Mouse (Mus musculus) intestine, postnatal 0 days (tissue): ENCODE measurements around the gene Pabpn1. TPM values are rescaled to one million over a fixed set of nuclear protein-coding genes. Genes with fewer than 3 reads are reported as not detected.

Source experiments
- ATAC-seq: fragments of 200-750 bp; cut with Nextera tagmentation; 2 replicates; pipeline ENCODE4 v1.8.0; 2017; ENCODE audit warnings: mild to moderate bottlenecking, moderate TSS enrichment, moderate library complexity
- H3K27ac ChIP-seq: fragments of 300-500 bp; sonication (generic); 2 replicates; pipeline ENCODE4 v1.5.1; 2014; ENCODE audit warnings: mild to moderate bottlenecking, low read depth, low read length, moderate library complexity
- H3K27me3 ChIP-seq: fragments of 300-500 bp; sonication (generic); replicated peaks from 2 replicates; pipeline ENCODE4 v1.6.1; 2014; ENCODE audit warnings: low read length, mixed read lengths; ENCODE audit not compliant: control insufficient read depth, insufficient read depth
- H3K36me3 ChIP-seq: fragments of 300-500 bp; sonication (generic); 2 replicates; pipeline ENCODE4 v1.6.1; 2014; ENCODE audit warnings: mild to moderate bottlenecking, moderate library complexity; ENCODE audit not compliant: control insufficient read depth, insufficient read depth
- H3K4me1 ChIP-seq: fragments of 300-500 bp; sonication (generic); replicated peaks from 2 replicates; pipeline ENCODE4 v1.6.1; 2014; ENCODE audit warnings: antibody characterized with exemption, low read length, mixed read lengths; ENCODE audit not compliant: control insufficient read depth, insufficient read depth
- H3K4me2 ChIP-seq: fragments of 300-500 bp; sonication (generic); replicated peaks from 2 replicates; pipeline ENCODE4 v1.6.1; 2014; ENCODE audit warnings: low read depth, mild to moderate bottlenecking, moderate library complexity
- H3K4me3 ChIP-seq: fragments of 300-500 bp; sonication (generic); 2 replicates; pipeline ENCODE4 v1.5.1; 2014; ENCODE audit warnings: low read depth, low read length
- H3K9ac ChIP-seq: fragments of 300-500 bp; sonication (generic); 2 replicates; pipeline ENCODE4 v1.6.1; 2014; ENCODE audit warnings: mild to moderate bottlenecking, low read depth, low read length
- H3K9me3 ChIP-seq: fragments of 300-500 bp; sonication (generic); 2 replicates; pipeline ENCODE4 v1.6.1; 2016; ENCODE audit warnings: mixed run types; ENCODE audit not compliant: control insufficient read depth
- CTCF ChIP-seq: sonication (generic); IDR thresholded peaks from 2 replicates; pipeline ENCODE4 v1.5.1; 2016; ENCODE audit warnings: low read depth, mild to moderate bottlenecking, control low read depth, antibody characterized with exemption, moderate library complexity
- WGBS: fragments of 180-500 bp; shearing (Covaris S2); extraction: QIAGEN DNeasy Blood & Tissue Kit; methylation state at CpG from one replicate; pipeline ENCODE4 v1.1.7; 2014; 5-methylcytosine and 5-hydroxymethylcytosine counted together
- polyA plus RNA-seq: library from polyadenylated mRNA; unstranded; fragments of >200 nt; fragmentation: Nextera tagmentation; extraction: Ambion mirVana; gene quantifications from 2 replicates; pipeline ENCODE4 v1.2.1, GENCODE M21; 2015

Gene Pabpn1
- polyA plus RNA-seq, 1 experiment from 2014 or later, result 60.9 TPM

- Histone ChIP-seq H3K4me3 (peak overlapping the region; percentile 75), H3K4me2 (peak overlapping the region; percentile 98), H3K27me3 (no peaks in the 10 kb centered on the region; the same call in 1 of the 2 replicates), H3K9me3 (no peaks in the 10 kb centered on the region), H3K9ac (peak overlapping the region; percentile 66), H3K4me1 (no peaks in the 10 kb centered on the region), H3K36me3 (no peaks in the 10 kb centered on the region), H3K27ac (no peak overlapping the region)
- 17% methylated on average over 10 of the region's 10 CpGs for WGBS
- ATAC-seq, result no peak
- TF ChIP-seq CTCF, result no peak
Observed at GRCm38 (mm10) chr14:54913343-54913742, 21.0 kb downstream of the Pabpn1 start.

DNA sequence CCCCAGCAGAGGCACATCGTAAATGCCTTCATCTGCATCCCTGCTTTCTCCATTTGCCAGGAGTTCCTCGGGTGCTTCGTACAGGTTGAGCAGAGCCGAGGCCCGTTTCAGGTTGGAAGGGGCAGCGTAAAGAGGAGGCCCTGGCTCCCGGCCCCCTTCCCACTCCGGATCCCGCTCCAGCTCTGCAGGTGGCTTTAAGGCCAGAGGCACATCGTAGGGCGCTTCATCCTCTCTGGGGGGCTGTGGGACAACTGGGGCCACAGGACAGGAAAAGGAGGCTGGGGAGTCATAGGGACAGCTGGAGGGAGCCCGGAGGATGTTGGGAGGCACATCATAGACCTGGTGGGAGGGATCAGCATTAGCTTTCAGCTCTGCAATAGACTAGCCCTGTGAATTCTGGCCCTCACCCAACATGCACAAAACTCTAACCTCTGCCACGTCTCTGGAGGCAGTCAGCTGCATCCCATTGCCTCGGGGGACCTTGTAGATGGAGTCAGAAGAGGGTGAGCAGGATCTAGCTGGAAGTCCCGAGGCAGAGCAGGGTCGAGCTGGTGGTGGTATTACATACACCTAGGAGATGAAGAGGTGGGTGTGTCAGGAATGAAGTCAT is 27.9 kb downstream of the Pabpn1 start:
- Histone ChIP-seq H3K27me3 (no peaks in the 10 kb centered on the region), H3K4me2 (no peak overlapping the region), H3K4me1 (no peaks in the 10 kb centered on the region), H3K4me3 (no peak overlapping the region), H3K9me3 (no peaks in the 10 kb centered on the region), H3K36me3 (peaks cover 16% of the 10 kb centered on the region; the same call in 1 of the 2 replicates), H3K27ac (no peak overlapping the region), H3K9ac (no peak overlapping the region)
- 88% methylated on average over 16 of the region's 16 CpGs for WGBS
- ATAC-seq, result no peak
- no peak for TF ChIP-seq CTCF

GRCm38 (mm10) chr14:54924641-54925348 is 32.5 kb downstream of the Pabpn1 start:
- Histone ChIP-seq H3K4me2 (peak overlapping the region; percentile 76), H3K27ac (peak overlapping the region; percentile 87), H3K9me3 (no peaks in the 10 kb centered on the region), H3K4me1 (0 out of 2 replicates have a peak, but pooled peaks cover 2% of the 10 kb centered on the region), H3K36me3 (peaks cover 4% of the 10 kb centered on the region; the same call in 1 of the 2 replicates), H3K27me3 (peaks cover 21% of the 10 kb centered on the region), H3K9ac (0 out of 2 replicates have a peak overlapping the region, but pooled peaks have one; percentile 68), H3K4me3 (peak overlapping the region; percentile 51)
- peak; percentile 39 for ATAC-seq
- no peak for TF ChIP-seq CTCF
- 40% methylated on average over 7 of the region's 7 CpGs for WGBS

- no peaks in the 10 kb centered on the region for H3K9me3 ChIP-seq
- TF ChIP-seq CTCF, result no peak
- peak within 1 kb of the TSS; percentile 87 for H3K27ac ChIP-seq
- peak within 1 kb of the TSS; percentile 68 for H3K9ac ChIP-seq
- H3K27me3 ChIP-seq, result peaks cover 21% of the 10 kb centered on the region
- peak within 1 kb of the TSS; percentile 51 for H3K4me3 ChIP-seq
- H3K4me2 ChIP-seq, result peak within 1 kb of the TSS; percentile 76
- peak; percentile 58 for ATAC-seq
- no peaks in the 10 kb centered on the region for H3K36me3 ChIP-seq
- WGBS, result 7% methylated on average over 53 of the region's 57 CpGs
- 0 out of 2 replicates have a peak, but pooled peaks cover 2% of the 10 kb centered on the region for H3K4me1 ChIP-seq
Observed at GRCm38 (mm10) chr14:54925349-54926342, 33.3 kb downstream of the Pabpn1 start, which contains the start of gene Efs. Gene Efs, minus strand, starts transcription at chr14:54926126.

DNA sequence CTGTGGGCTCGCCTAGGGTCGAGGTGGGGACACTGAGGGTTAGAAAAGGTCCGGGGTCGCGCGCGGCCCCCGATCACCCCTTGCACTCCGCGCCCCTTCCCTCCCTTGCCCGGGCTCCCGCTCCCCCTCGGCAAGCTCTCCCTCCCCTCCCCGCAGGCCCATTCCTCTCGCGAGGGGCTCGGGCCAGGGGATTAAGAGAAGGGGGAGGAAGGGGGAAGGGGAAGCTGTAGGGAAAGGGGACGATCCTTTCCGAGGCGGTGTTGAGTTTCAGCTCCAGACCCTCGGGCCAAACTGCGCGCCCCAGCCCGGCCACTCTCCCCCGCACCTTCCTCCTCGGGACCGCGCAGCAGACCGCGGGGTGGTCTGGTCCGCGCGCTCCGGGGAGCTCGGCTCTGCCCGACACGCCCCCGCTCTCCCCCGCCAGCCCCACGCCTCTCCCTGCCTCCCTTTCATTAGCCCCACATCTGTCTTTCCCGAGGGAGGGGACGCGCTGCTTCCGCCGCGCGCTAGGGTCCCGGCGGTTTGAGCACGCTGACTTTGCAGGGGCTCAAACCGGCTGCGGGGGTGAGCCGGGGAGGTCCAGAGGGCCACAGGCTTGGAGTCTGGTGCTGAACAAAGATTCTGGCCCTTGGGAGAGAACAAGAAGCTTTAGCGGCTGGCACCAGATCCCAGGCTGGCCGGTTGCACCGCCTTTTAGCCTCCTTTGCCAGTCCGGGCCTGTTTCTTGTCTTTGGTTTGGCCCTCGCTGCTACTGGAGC is 34.3 kb downstream of the Pabpn1 start:
- 4% methylated on average over 29 of the region's 58 CpGs for WGBS
- Histone ChIP-seq H3K4me2 (peak overlapping the region; percentile 76), H3K9me3 (no peaks in the 10 kb centered on the region), H3K27ac (peak overlapping the region; percentile 87), H3K4me1 (0 out of 2 replicates have a peak, but pooled peaks cover 2% of the 10 kb centered on the region), H3K9ac (peak overlapping the region; percentile 68), H3K27me3 (peaks cover 21% of the 10 kb centered on the region), H3K36me3 (no peaks in the 10 kb centered on the region), H3K4me3 (peak overlapping the region; percentile 51)
- peak; percentile 56 for ATAC-seq
- TF ChIP-seq CTCF, result no peak
